Mouse (Mus musculus) small intestine, adult 2 months (tissue): ENCODE measurements at regions not wholly inside any gene's neighbourhood (a gene's known extent, or its start where the extent isn't known, plus 50 kb on each side); places are given as distances from the start of the nearest gene placed in this dataset.

ENCODE experiments used
- H3K27ac ChIP-seq: fragments of 200-500 bp; 2 replicates; pipeline ENCODE4 v1.5.1; 2012; ENCODE audit warnings: low read depth, low read length, control low read depth, inconsistent platforms; ENCODE audit not compliant: insufficient read depth
- H3K27me3 ChIP-seq: fragments of 200-500 bp; 2 replicates; pipeline ENCODE4 v1.6.1; 2012; ENCODE audit warnings: mild to moderate bottlenecking, moderate library complexity, low read length, inconsistent platforms; ENCODE audit not compliant: control insufficient read depth, insufficient read depth
- H3K36me3 ChIP-seq: fragments of 200-500 bp; 2 replicates; pipeline ENCODE4 v1.6.1; 2012; ENCODE audit warnings: mild to moderate bottlenecking, low read length, control low read depth, inconsistent platforms; ENCODE audit not compliant: control insufficient read depth, insufficient read depth
- H3K4me1 ChIP-seq: fragments of 200-500 bp; 2 replicates; pipeline ENCODE4 v1.6.1; 2012; ENCODE audit warnings: low read length, inconsistent platforms, mixed read lengths; ENCODE audit not compliant: control insufficient read depth, insufficient read depth, insufficient read length
- H3K4me3 ChIP-seq: fragments of 200-500 bp; 2 replicates; pipeline ENCODE4 v1.5.1; 2012; ENCODE audit warnings: low read depth, mild to moderate bottlenecking, control low read depth, inconsistent platforms, low read length, moderate library complexity
- CTCF ChIP-seq: fragments of 200-500 bp; IDR thresholded peaks from 2 replicates; pipeline ENCODE4 v1.5.1; 2012; ENCODE audit warnings: low read depth, mild to moderate bottlenecking, control low read depth, inconsistent platforms, low read length, moderate library complexity, mixed read lengths; ENCODE audit not compliant: insufficient replicate concordance, insufficient read length; ENCODE audit errors: extremely low read depth
- POLR2A ChIP-seq: fragments of 200-500 bp; IDR thresholded peaks from 2 replicates; pipeline ENCODE4 v1.6.1; 2012; ENCODE audit warnings: low read depth, mild to moderate bottlenecking, control low read depth, inconsistent platforms, low read length, moderate library complexity
- WGBS: fragments of 180-500 bp; shearing (Covaris S2); methylation state at CpG from one replicate; pipeline ENCODE4 v1.1.7; 2018; 5-methylcytosine and 5-hydroxymethylcytosine counted together

DNA sequence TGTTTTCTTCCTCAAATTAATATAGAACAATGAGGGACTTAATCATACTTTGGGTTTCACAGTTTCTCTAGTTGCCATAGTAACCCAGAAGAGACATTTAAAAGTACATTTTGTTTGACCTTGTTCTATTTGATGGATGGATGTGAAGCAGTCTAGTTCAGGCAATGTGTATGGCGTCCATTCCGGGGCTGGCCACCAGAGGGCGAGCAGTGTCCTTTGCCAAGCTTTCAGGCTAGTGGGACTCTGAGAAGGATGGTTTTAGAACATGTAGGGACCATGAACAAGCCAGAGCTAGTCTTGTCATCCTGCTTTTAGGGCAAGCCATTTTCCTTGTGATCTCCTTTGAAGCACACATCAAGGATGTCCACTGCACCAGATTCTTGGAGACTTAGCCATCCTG, 74.8 kb upstream of the Mki67 start:
- Histone ChIP-seq H3K27ac (no peak overlapping the region), H3K4me1 (no peaks in the 10 kb centered on the region), H3K36me3 (no peaks in the 10 kb centered on the region), H3K27me3 (no peaks in the 10 kb centered on the region), H3K4me3 (no peak overlapping the region)
- WGBS: 2% methylated on average over 3 of the region's 3 CpGs
- peak; percentile 74 for TF ChIP-seq CTCF
- TF ChIP-seq POLR2A: no peak

- 65% methylated on average over 6 of the region's 6 CpGs for WGBS
- Histone ChIP-seq H3K27me3 (no peaks in the 10 kb centered on the region), H3K4me3 (no peak overlapping the region), H3K36me3 (no peaks in the 10 kb centered on the region), H3K4me1 (no peaks in the 10 kb centered on the region), H3K27ac (no peak overlapping the region)
- TF ChIP-seq CTCF (no peak), POLR2A (no peak)
Observed at GRCm38 (mm10) chr7:135791953-135792690, 76.0 kb upstream of the Mki67 start.

GRCm38 (mm10) chr7:135792918-135793317, 76.8 kb upstream of the Mki67 start:
- H3K27me3 ChIP-seq: no peaks in the 10 kb centered on the region
- H3K27ac ChIP-seq: no peak overlapping the region
- WGBS: 25% methylated on average over 8 of the region's 8 CpGs
- TF ChIP-seq CTCF: peak; percentile 82; the same call in 1 of the 2 replicates
- no peak for TF ChIP-seq POLR2A
- no peak overlapping the region for H3K4me3 ChIP-seq
- H3K4me1 ChIP-seq: no peaks in the 10 kb centered on the region
- H3K36me3 ChIP-seq: no peaks in the 10 kb centered on the region

DNA sequence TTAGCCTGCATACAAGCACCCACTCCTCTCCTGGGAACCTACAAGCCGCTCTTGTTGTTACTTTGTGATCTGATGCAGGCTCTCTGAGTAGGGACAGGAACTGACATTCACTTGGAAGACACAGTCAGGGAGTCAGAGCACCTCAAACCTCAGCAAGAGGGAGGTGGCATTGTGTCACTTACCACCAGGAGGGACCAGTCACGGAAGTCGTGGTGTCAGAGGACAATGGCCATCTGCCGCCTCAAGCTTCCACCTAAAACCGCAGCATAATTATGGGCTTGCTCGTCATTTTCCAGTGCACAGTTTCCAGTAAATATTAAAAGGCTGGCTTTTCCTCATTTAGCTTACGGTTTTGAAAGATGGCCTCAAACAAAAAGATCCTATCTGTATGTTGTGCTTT, 78.1 kb upstream of the Mki67 start:
- 65% methylated on average over 7 of the region's 7 CpGs for WGBS
- Histone ChIP-seq H3K36me3 (no peaks in the 10 kb centered on the region), H3K4me1 (no peaks in the 10 kb centered on the region), H3K27me3 (no peaks in the 10 kb centered on the region), H3K27ac (no peak overlapping the region), H3K4me3 (no peak overlapping the region)
- TF ChIP-seq CTCF: no peak
- no peak for TF ChIP-seq POLR2A

GRCm38 (mm10) chr7:135794679-135795078, 78.5 kb upstream of the Mki67 start:
- TF ChIP-seq CTCF (no peak), POLR2A (no peak)
- Histone ChIP-seq H3K36me3 (no peaks in the 10 kb centered on the region), H3K4me1 (no peaks in the 10 kb centered on the region), H3K27me3 (no peaks in the 10 kb centered on the region), H3K4me3 (no peak overlapping the region), H3K27ac (no peak overlapping the region)
- 65% methylated on average over 2 of the region's 2 CpGs for WGBS

DNA sequence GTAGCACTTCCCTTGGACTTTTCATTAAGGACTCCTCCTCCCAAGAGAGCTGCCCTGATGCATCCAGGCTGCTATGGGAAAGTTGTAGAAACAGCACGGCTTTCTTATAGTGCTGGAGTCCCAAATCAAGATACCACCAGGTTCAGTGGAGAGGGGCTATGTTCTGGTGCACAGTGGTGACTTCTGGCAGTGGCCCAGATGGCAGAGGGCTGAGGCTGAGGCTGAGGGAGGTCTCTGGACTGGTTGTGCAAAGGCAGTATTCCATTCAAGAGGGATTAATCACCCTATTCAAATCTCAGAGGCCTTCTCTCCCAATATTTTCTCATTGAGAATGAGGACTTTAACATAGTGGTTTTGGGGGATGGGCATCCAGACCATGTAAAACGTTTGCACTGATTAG, 82.3 kb upstream of the Mki67 start:
- Histone ChIP-seq H3K4me3 (no peak overlapping the region), H3K27ac (no peak overlapping the region), H3K27me3 (no peaks in the 10 kb centered on the region), H3K4me1 (no peaks in the 10 kb centered on the region), H3K36me3 (no peaks in the 10 kb centered on the region)
- WGBS: 28% methylated on average over 2 of the region's 2 CpGs
- no peak for TF ChIP-seq POLR2A
- TF ChIP-seq CTCF: no peak

DNA sequence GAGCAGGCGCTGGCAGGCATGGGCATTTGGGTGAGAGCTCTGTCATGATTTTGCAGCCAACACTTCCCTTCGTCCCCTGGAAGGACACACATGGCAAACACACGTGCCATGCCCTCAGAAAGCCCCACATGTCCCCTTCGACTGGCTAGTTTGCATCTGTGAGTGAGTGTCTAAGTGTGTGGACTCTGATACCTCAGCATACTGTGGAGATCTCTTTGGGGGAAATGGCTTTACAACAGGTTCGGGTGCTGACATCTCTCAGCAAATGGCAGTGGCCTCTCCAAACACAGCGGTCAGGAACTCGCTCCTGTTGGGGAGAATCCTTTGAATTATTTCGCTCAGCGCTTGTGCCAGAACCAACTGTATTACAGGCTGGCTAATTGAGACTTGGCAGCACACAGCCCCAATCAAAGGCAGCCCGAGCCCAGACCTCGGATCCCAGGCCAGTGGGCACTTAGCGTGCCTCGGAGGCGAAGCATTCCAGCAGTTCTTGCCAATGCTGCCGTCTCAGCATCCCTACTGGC, 86.5 kb upstream of the Mki67 start:
- H3K4me3 ChIP-seq: no peak overlapping the region
- 86% methylated on average over 15 of the region's 15 CpGs for WGBS
- no peaks in the 10 kb centered on the region for H3K36me3 ChIP-seq
- TF ChIP-seq POLR2A: no peak
- no peak for TF ChIP-seq CTCF
- H3K27me3 ChIP-seq: no peaks in the 10 kb centered on the region
- H3K27ac ChIP-seq: no peak overlapping the region
- no peaks in the 10 kb centered on the region for H3K4me1 ChIP-seq
